Mouse (Mus musculus): ENCODE measurements at regions not wholly inside any gene's neighbourhood (a gene's known extent, or its start where the extent isn't known, plus 50 kb on each side); places are given as distances from the start of the nearest gene placed in this dataset.

DNA sequence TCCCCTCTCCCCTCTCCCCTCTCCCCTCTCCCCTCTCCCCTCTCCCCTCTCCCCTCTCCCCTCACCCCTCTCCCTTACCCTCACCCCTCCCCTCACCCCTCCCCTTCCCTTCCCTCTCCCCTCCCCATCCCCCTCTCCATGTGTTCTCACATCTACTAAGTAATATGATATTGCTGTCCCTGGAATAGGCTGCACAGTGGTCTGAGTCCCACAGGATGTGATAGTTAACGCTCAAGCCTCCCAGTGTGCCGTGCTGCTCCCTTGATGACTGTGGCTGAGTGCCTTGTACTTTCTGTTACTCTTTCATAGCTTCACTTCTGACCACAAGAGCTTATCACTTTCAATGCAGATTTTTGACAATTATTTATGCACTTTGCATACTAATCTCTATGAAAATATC, 620.4 kb upstream of the Igfbp3 start:
- TF ChIP-seq POLR2A (IDR thresholded peaks at IDR 0.05; ENCODE audit: extremely low read depth, insufficient read depth, low read length) (no peak), CTCF (IDR thresholded peaks at IDR 0.05; ENCODE audit: extremely low read depth, insufficient read depth, low read length) (no peak)
